Mouse (Mus musculus) heart, postnatal 0 days (tissue): ENCODE results near the gene Large1.

Experiments used
- CTCF ChIP-seq: IDR thresholded peaks from 2 replicates; pipeline ENCODE4 v1.5.1; 2016; ENCODE audit warnings: antibody characterized with exemption, control low read depth, low read depth
- EP300 ChIP-seq: IDR thresholded peaks from 2 replicates; pipeline ENCODE4 v1.6.1; 2016; ENCODE audit warnings: antibody characterized with exemption, low read depth

DNA sequence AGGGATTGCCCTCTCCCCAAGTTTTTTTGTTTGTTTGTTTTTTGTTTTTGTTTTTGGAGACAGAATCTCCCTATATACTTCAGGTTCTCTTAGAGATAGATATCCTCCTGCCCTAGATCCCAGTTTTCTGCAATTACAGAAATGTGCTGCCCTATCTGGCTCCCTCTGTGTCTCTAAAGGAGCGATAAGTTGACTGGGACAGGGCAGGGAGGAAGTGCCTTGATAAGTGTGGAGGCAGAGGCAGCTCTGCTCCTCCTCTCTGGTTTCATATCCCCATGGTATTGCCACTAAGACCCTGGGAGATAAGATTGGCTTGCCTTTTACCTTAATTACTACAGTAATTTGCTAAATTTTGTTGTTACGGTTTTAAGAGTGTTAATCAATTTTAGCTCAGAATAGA is 256.4 kb downstream of the Large1 start:
- TF ChIP-seq CTCF: no peak
- TF ChIP-seq EP300: no peak
